8 mouse cellular contexts compared by ENCODE assay signal in the genomic region with DNA sequence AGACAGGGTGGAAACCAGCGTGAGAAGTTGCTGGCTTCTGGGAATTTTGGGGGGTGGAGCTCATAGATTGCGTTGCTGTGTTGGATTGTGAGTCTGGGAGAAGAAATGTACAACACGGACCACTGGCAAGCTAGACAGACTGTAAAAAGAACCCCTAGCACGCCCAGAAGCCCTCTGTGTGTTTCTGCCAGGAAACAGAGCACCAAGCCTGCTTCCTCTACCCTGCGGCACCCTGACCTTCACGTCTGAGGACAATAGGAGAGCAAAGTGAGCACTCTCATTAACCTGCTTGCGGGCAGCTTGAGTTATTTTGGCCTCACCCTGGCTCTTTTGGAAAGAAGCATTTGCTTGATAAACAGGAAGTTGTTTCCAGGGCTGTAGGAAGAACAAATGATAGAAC.
DNase-seq lines count a peak whose midpoint lies in the region; ATAC-seq and TF ChIP-seq lines count a peak whose summit lies in the region.

No protein-coding gene starts in this region.

- no peak for TF ChIP-seq POLR2A in MEL (IDR thresholded peaks at IDR 0.05; ENCODE audit: control insufficient read depth in 1 of 2, insufficient read depth in 1 of 2, low read depth in 1 of 2, low read length in 2 of 2, poor library complexity in 1 of 2)

- peak; percentile 34; the same call in 1 of the 2 replicates for ATAC-seq in common myeloid progenitor, adult 5-6 weeks (replicated peaks; ENCODE audit: low read depth, poor library complexity, severe bottlenecking)
- peak; percentile 61 to 75 for ATAC-seq in hematopoietic stem cell, adult 5-6 weeks (replicated peaks in 1 of 2; ENCODE audit: insufficient read depth in 1 of 2, low FRiP score in 2 of 2, low TSS enrichment in 1 of 2, low read depth in 1 of 2, poor library complexity in 2 of 2, severe bottlenecking in 2 of 2)
- ATAC-seq in liver, postnatal 0 days, result peak; percentile 32; the same call in 1 of the 2 replicates
- no peak for ATAC-seq in forebrain, embryonic 13.5 days
- no peak for ATAC-seq in midbrain, embryonic 11.5 days (ENCODE audit: low FRiP score)

- no peaks in the 10 kb centered on the region for H3K27me3 ChIP-seq in MEL (ENCODE audit: control insufficient read depth in 1 of 2, insufficient read depth in 2 of 2, low read length in 2 of 2)
- H3K27me3 ChIP-seq in liver, postnatal 0 days (ENCODE audit: insufficient read depth, low read length), result no peaks in the 10 kb centered on the region
- H3K27me3 ChIP-seq in forebrain, embryonic 13.5 days, result 0 out of 2 replicates have a peak, but pooled peaks cover 2% of the 10 kb centered on the region
- H3K27me3 ChIP-seq in midbrain, embryonic 11.5 days (ENCODE audit: control insufficient read depth, insufficient read depth, low read length), result no peaks in the 10 kb centered on the region

- peaks cover 15% of the 10 kb centered on the region for H3K79me2 ChIP-seq in MEL (ENCODE audit: control insufficient read depth, insufficient read depth, low read length, poor library complexity)

- 0 out of 2 replicates have a peak overlapping the region, but pooled peaks have one; percentile 6 for H3K9ac ChIP-seq in MEL (ENCODE audit: control insufficient read depth, low read depth, low read length, poor library complexity, severe bottlenecking)
- no peak overlapping the region for H3K9ac ChIP-seq in liver, postnatal 0 days (replicated peaks)
- H3K9ac ChIP-seq in forebrain, embryonic 13.5 days, result no peak overlapping the region
- no peak overlapping the region for H3K9ac ChIP-seq in midbrain, embryonic 11.5 days (ENCODE audit: low read length)

- H3K27ac ChIP-seq in MEL (ENCODE audit: control insufficient read depth, low read depth, low read length), result peak overlapping the region; percentile 84
- peak overlapping the region; percentile 19 for H3K27ac ChIP-seq in liver, postnatal 0 days (ENCODE audit: low read depth)
- H3K27ac ChIP-seq in forebrain, embryonic 13.5 days, result no peak overlapping the region
- H3K27ac ChIP-seq in midbrain, embryonic 11.5 days (ENCODE audit: low read depth, low read length), result no peak overlapping the region

- no peak overlapping the region for H3K4me2 ChIP-seq in liver, postnatal 0 days (ENCODE audit: low read depth, low read length)
- no peak overlapping the region for H3K4me2 ChIP-seq in forebrain, embryonic 13.5 days
- no peak overlapping the region for H3K4me2 ChIP-seq in midbrain, embryonic 11.5 days

- 35% methylated on average over 7 of the region's 7 CpGs for WGBS in liver, postnatal 0 days (ENCODE audit: insufficient replicate concordance)
- 77% methylated on average over 7 of the region's 7 CpGs for WGBS in forebrain, embryonic 13.5 days
- 84% methylated on average over 7 of the region's 7 CpGs for WGBS in midbrain, embryonic 11.5 days

- H3K36me3 ChIP-seq in MEL (ENCODE audit: control insufficient read depth in 1 of 2, insufficient read depth in 2 of 2, low read length in 2 of 2), result peaks cover 2 to 80% of the 10 kb centered on the region in 2 experiments
- no peaks in the 10 kb centered on the region for H3K36me3 ChIP-seq in liver, postnatal 0 days (replicated peaks; ENCODE audit: insufficient read depth, low read length)
- no peaks in the 10 kb centered on the region for H3K36me3 ChIP-seq in forebrain, embryonic 13.5 days (ENCODE audit: poor library complexity, severe bottlenecking)
- no peaks in the 10 kb centered on the region for H3K36me3 ChIP-seq in midbrain, embryonic 11.5 days (ENCODE audit: control insufficient read depth, insufficient read depth, low read length)

- no peaks in the 10 kb centered on the region for H3K9me3 ChIP-seq in MEL (replicated peaks; ENCODE audit: insufficient read depth, low read length)
- no peaks in the 10 kb centered on the region for H3K9me3 ChIP-seq in liver, postnatal 0 days (ENCODE audit: low read length)
- H3K9me3 ChIP-seq in forebrain, embryonic 13.5 days (replicated peaks), result no peaks in the 10 kb centered on the region
- no peaks in the 10 kb centered on the region for H3K9me3 ChIP-seq in midbrain, embryonic 11.5 days (ENCODE audit: control insufficient read depth, low read length)

- no peak overlapping the region for H3K4me3 ChIP-seq in MEL (ENCODE audit: control insufficient read depth in 1 of 2, insufficient read depth in 1 of 2, low read depth in 2 of 2, low read length in 2 of 2)
- no peak overlapping the region for H3K4me3 ChIP-seq in liver, postnatal 0 days (ENCODE audit: low read depth, low read length)
- no peak overlapping the region for H3K4me3 ChIP-seq in forebrain, embryonic 13.5 days
- no peak overlapping the region for H3K4me3 ChIP-seq in midbrain, embryonic 11.5 days (ENCODE audit: low read depth, low read length)

- no peak for TF ChIP-seq RAD21 in MEL (IDR thresholded peaks at IDR 0.05; ENCODE audit: low read depth, low read length)

- peaks cover 62 to 66% of the 10 kb centered on the region in 2 experiments for H3K4me1 ChIP-seq in MEL (ENCODE audit: control insufficient read depth in 1 of 2, insufficient read depth in 2 of 2, low read length in 2 of 2)
- peaks cover 38% of the 10 kb centered on the region for H3K4me1 ChIP-seq in liver, postnatal 0 days (ENCODE audit: insufficient read depth)
- H3K4me1 ChIP-seq in forebrain, embryonic 13.5 days, result peaks cover 10% of the 10 kb centered on the region
- H3K4me1 ChIP-seq in midbrain, embryonic 11.5 days (ENCODE audit: control insufficient read depth, insufficient read depth, low read length), result peaks cover 5% of the 10 kb centered on the region; the same call in 1 of the 2 replicates

- TF ChIP-seq CTCF in MEL (IDR thresholded peaks at IDR 0.05 in 2 of 3, conservative IDR thresholded peaks at IDR 0.05 in 1 of 3; ENCODE audit: control insufficient read depth in 1 of 3, insufficient read depth in 1 of 3, low read depth in 2 of 3, low read length in 3 of 3, poor library complexity in 1 of 3, severe bottlenecking in 1 of 3), result no peak
- no peak for TF ChIP-seq CTCF in liver, postnatal 0 days (IDR thresholded peaks at IDR 0.05; ENCODE audit: low read depth)

- peak; percentile 45 for DNase-seq in MEL (ENCODE audit: low read depth, low spot score)
- peak; percentile 21 for DNase-seq in liver, postnatal 0 days
- no peak for DNase-seq in frontal cortex, postnatal 36 days (ENCODE audit: low spot score in 2 of 2)
- DNase-seq in midbrain, embryonic 11.5 days (ENCODE audit: low spot score, missing footprints), result no peak
- no peak for DNase-seq in cerebellum, postnatal 14 days

- no peak for TF ChIP-seq EP300 in MEL (IDR thresholded peaks at IDR 0.05; ENCODE audit: low read depth in 1 of 2, low read length in 2 of 2)
- no peak for TF ChIP-seq EP300 in liver, postnatal 0 days (IDR thresholded peaks at IDR 0.05; ENCODE audit: low read depth)

TF ChIP-seq in MEL, 35 proteins besides CTCF, POLR2A, EP300 and RAD21:
- no peak for TF ChIP-seq NRF1 (IDR thresholded peaks at IDR 0.05; ENCODE audit: insufficient read depth, low read depth, low read length, poor library complexity, severe bottlenecking)
- TF ChIP-seq ZMIZ1 (IDR thresholded peaks at IDR 0.05; ENCODE audit: low read depth, low read length), result no peak
- TF ChIP-seq UBTF (IDR thresholded peaks at IDR 0.05; ENCODE audit: borderline replicate concordance, insufficient read depth, low read depth, low read length), result no peak
- TF ChIP-seq TAL1 (IDR thresholded peaks at IDR 0.05; ENCODE audit: low read length), result no peak
- TF ChIP-seq MAX (IDR thresholded peaks at IDR 0.05; ENCODE audit: low read length), result no peak
- no peak for TF ChIP-seq SIN3A (IDR thresholded peaks at IDR 0.05; ENCODE audit: low read length)
- no peak for TF ChIP-seq POLR2AphosphoS5 (IDR thresholded peaks at IDR 0.05; ENCODE audit: borderline replicate concordance, low read depth, low read length)
- no peak for TF ChIP-seq E2F4 (IDR thresholded peaks at IDR 0.05; ENCODE audit: borderline replicate concordance, low read depth, low read length)
- no peak for TF ChIP-seq ZNF384 (IDR thresholded peaks at IDR 0.05; ENCODE audit: low read depth, low read length)
- no peak for TF ChIP-seq ETS1 (IDR thresholded peaks at IDR 0.05; ENCODE audit: low read depth, low read length)
- TF ChIP-seq CHD1 (IDR thresholded peaks at IDR 0.05; ENCODE audit: low read depth, low read length), result no peak
- no peak for TF ChIP-seq ZC3H11A (IDR thresholded peaks at IDR 0.05; ENCODE audit: low read depth, low read length)
- TF ChIP-seq SMC3 (IDR thresholded peaks at IDR 0.05; ENCODE audit: low read depth, low read length), result no peak
- TF ChIP-seq MXI1 (IDR thresholded peaks at IDR 0.05; ENCODE audit: low read depth, low read length), result no peak
- no peak for TF ChIP-seq USF1 (IDR thresholded peaks at IDR 0.05; ENCODE audit: low read depth, low read length)
- TF ChIP-seq MEF2A (IDR thresholded peaks at IDR 0.05; ENCODE audit: extremely low read depth, insufficient replicate concordance, low read depth, low read length, poor library complexity, severe bottlenecking), result no peak
- TF ChIP-seq KAT2A (conservative IDR thresholded peaks at IDR 0.05; ENCODE audit: low read depth, low read length), result no peak
TF ChIP-seq in MEL: peak in this region for 0.

Comparison
In these comparisons a context has a peak if more than half of its experiments do, and no peak if none do; other contexts are left out.
1. DNase-seq: peak in MEL (single experiment) and liver, postnatal 0 days (single experiment); none in frontal cortex, postnatal 36 days (0 of 2), midbrain, embryonic 11.5 days (single experiment) and cerebellum, postnatal 14 days (0 of 2).
2. H3K27ac ChIP-seq: peak in MEL (single experiment) and liver, postnatal 0 days (single experiment); none in forebrain, embryonic 13.5 days (single experiment) and midbrain, embryonic 11.5 days (single experiment).
3. ATAC-seq: peak in common myeloid progenitor, adult 5-6 weeks (single experiment), hematopoietic stem cell, adult 5-6 weeks (2 of 2) and liver, postnatal 0 days (single experiment); none in forebrain, embryonic 13.5 days (single experiment) and midbrain, embryonic 11.5 days (single experiment).